Mouse (Mus musculus) heart, embryonic 11.5 days (tissue): Measurements from ENCODE around the gene Rps12-ps3. TPM values are rescaled to one million over a fixed set of nuclear protein-coding genes. Genes with fewer than 3 reads are reported as not detected.

Experiments
- ATAC-seq: fragments of 200-750 bp; cut with Nextera tagmentation; replicated peaks from 2 replicates; pipeline ENCODE4 v1.8.0; 2017; ENCODE audit warnings: moderate library complexity; ENCODE audit not compliant: insufficient number of reproducible peaks, low FRiP score, low TSS enrichment
- H3K27ac ChIP-seq: fragments of 300-500 bp; sonication (generic); 2 replicates; pipeline ENCODE4 v1.5.1; 2014; ENCODE audit warnings: mild to moderate bottlenecking, low read depth, low read length
- H3K27me3 ChIP-seq: fragments of 300-500 bp; sonication (generic); 2 replicates; pipeline ENCODE4 v1.6.1; 2014; ENCODE audit warnings: mild to moderate bottlenecking, low read length, mixed read lengths; ENCODE audit not compliant: control insufficient read depth, insufficient read depth
- H3K36me3 ChIP-seq: fragments of 300-500 bp; sonication (generic); 2 replicates; pipeline ENCODE4 v1.6.1; 2014; ENCODE audit warnings: mild to moderate bottlenecking, low read length, moderate library complexity, mixed read lengths; ENCODE audit not compliant: control insufficient read depth, insufficient read depth
- H3K4me1 ChIP-seq: fragments of 300-500 bp; sonication (generic); 2 replicates; pipeline ENCODE4 v1.6.1; 2014; ENCODE audit warnings: low read length; ENCODE audit not compliant: control insufficient read depth, insufficient read depth
- H3K4me2 ChIP-seq: fragments of 300-500 bp; sonication (generic); 2 replicates; pipeline ENCODE4 v1.6.1; 2014; ENCODE audit warnings: mild to moderate bottlenecking, moderate library complexity
- H3K4me3 ChIP-seq: fragments of 300-500 bp; sonication (generic); 2 replicates; pipeline ENCODE4 v1.5.1; 2014; ENCODE audit warnings: low read depth, low read length
- H3K9ac ChIP-seq: fragments of 300-500 bp; sonication (generic); 2 replicates; pipeline ENCODE4 v1.6.1; 2014; ENCODE audit warnings: mild to moderate bottlenecking, low read depth, low read length, moderate library complexity
- H3K9me3 ChIP-seq: fragments of 300-500 bp; sonication (generic); replicated peaks from 2 replicates; pipeline ENCODE4 v1.6.1; 2016; ENCODE audit warnings: low read length; ENCODE audit not compliant: control insufficient read depth
- WGBS: fragments of 180-500 bp; shearing (Covaris S2); extraction: QIAGEN DNeasy Blood & Tissue Kit; methylation state at CpG from one replicate; pipeline ENCODE4 v1.1.7; 2014; ENCODE audit not compliant: insufficient replicate concordance; 5-methylcytosine and 5-hydroxymethylcytosine counted together
- polyA plus RNA-seq: library from polyadenylated mRNA; unstranded; fragments of >200 nt; fragmentation: Nextera tagmentation; extraction: Ambion mirVana; gene quantifications from 2 replicates; pipeline ENCODE4 v1.2.1, GENCODE M21; 2014

Gene Rps12-ps3
- polyA plus RNA-seq, 1 experiment from 2014 or later: 35.1 TPM

GRCm38 (mm10) chr19:59345658-59346283, 23.7 kb downstream of the Rps12-ps3 start, which contains the start of gene Pdzd8:
Pdzd8 (minus strand) TSS chr19:59345780.
- WGBS: 0% methylated on average over 91 of the region's 91 CpGs
- Histone ChIP-seq H3K9ac (peak within 1 kb of the TSS; percentile 86), H3K9me3 (no peaks in the 10 kb centered on the region), H3K4me2 (peak within 1 kb of the TSS; percentile 99), H3K4me3 (peak within 1 kb of the TSS; percentile 82), H3K27ac (peak within 1 kb of the TSS; percentile 89), H3K36me3 (no peaks in the 10 kb centered on the region), H3K27me3 (peaks cover 11% of the 10 kb centered on the region), H3K4me1 (peaks cover 17% of the 10 kb centered on the region)
- peak; percentile 94 for ATAC-seq

GRCm38 (mm10) chr19:59346325-59346724, 24.2 kb downstream of the Rps12-ps3 start:
- no peak for ATAC-seq
- 5% methylated on average over 11 of the region's 11 CpGs for WGBS
- peak overlapping the region; percentile 82 for H3K4me3 ChIP-seq
- no peaks in the 10 kb centered on the region for H3K36me3 ChIP-seq
- peak overlapping the region; percentile 86 for H3K9ac ChIP-seq
- H3K9me3 ChIP-seq: no peaks in the 10 kb centered on the region
- H3K27me3 ChIP-seq: peaks cover 15% of the 10 kb centered on the region
- peak overlapping the region; percentile 99 for H3K4me2 ChIP-seq
- H3K4me1 ChIP-seq: peaks cover 15% of the 10 kb centered on the region
- H3K27ac ChIP-seq: peak overlapping the region; percentile 89

GRCm38 (mm10) chr19:59349329-59349960, 27.4 kb downstream of the Rps12-ps3 start:
- no peak overlapping the region for H3K9ac ChIP-seq
- no peak overlapping the region for H3K4me2 ChIP-seq
- peaks cover 29% of the 10 kb centered on the region for H3K27me3 ChIP-seq
- ATAC-seq: no peak
- no peaks in the 10 kb centered on the region for H3K36me3 ChIP-seq
- H3K4me3 ChIP-seq: no peak overlapping the region
- H3K4me1 ChIP-seq: peaks cover 3% of the 10 kb centered on the region; the same call in 1 of the 2 replicates
- no peak overlapping the region for H3K27ac ChIP-seq
- H3K9me3 ChIP-seq: no peaks in the 10 kb centered on the region
- 80% methylated on average over 6 of the region's 6 CpGs for WGBS

- Histone ChIP-seq H3K4me3 (no peak overlapping the region), H3K4me2 (no peak overlapping the region), H3K9ac (no peak overlapping the region), H3K27me3 (peaks cover 29% of the 10 kb centered on the region), H3K36me3 (no peaks in the 10 kb centered on the region), H3K9me3 (no peaks in the 10 kb centered on the region), H3K27ac (no peak overlapping the region), H3K4me1 (peaks cover 9% of the 10 kb centered on the region)
- 73% methylated on average over 7 of the region's 7 CpGs for WGBS
- ATAC-seq: no peak
Measured at GRCm38 (mm10) chr19:59350273-59350903, 28.3 kb downstream of the Rps12-ps3 start.

- no peak overlapping the region for H3K9ac ChIP-seq
- H3K27ac ChIP-seq: no peak overlapping the region
- H3K4me3 ChIP-seq: no peak overlapping the region
- ATAC-seq: no peak
- no peak overlapping the region for H3K4me2 ChIP-seq
- no peaks in the 10 kb centered on the region for H3K9me3 ChIP-seq
- peaks cover 29% of the 10 kb centered on the region for H3K27me3 ChIP-seq
- no peaks in the 10 kb centered on the region for H3K36me3 ChIP-seq
- H3K4me1 ChIP-seq: peaks cover 8% of the 10 kb centered on the region
- 46% methylated on average over 15 of the region's 15 CpGs for whole genome bisulfite sequencing
Measured at GRCm38 (mm10) chr19:59351151-59351889, 29.2 kb downstream of the Rps12-ps3 start.

GRCm38 (mm10) chr19:59352760-59353159, 30.7 kb downstream of the Rps12-ps3 start:
- no peak overlapping the region for H3K4me2 ChIP-seq
- peaks cover 10% of the 10 kb centered on the region for H3K4me1 ChIP-seq
- peaks cover 29% of the 10 kb centered on the region for H3K27me3 ChIP-seq
- no peaks in the 10 kb centered on the region for H3K9me3 ChIP-seq
- 25% methylated on average over 3 of the region's 3 CpGs for WGBS
- no peak overlapping the region for H3K27ac ChIP-seq
- H3K4me3 ChIP-seq: no peak overlapping the region
- ATAC-seq: no peak
- H3K9ac ChIP-seq: no peak overlapping the region
- no peaks in the 10 kb centered on the region for H3K36me3 ChIP-seq

GRCm38 (mm10) chr19:59354906-59355305, 32.8 kb downstream of the Rps12-ps3 start:
- H3K4me1 ChIP-seq: peaks cover 11% of the 10 kb centered on the region
- H3K4me3 ChIP-seq: no peak overlapping the region
- no peak overlapping the region; the same call in 1 of the 2 replicates for H3K4me2 ChIP-seq
- no peak overlapping the region for H3K27ac ChIP-seq
- H3K9ac ChIP-seq: no peak overlapping the region
- peaks cover 26% of the 10 kb centered on the region for H3K27me3 ChIP-seq
- ATAC-seq: no peak
- WGBS: 11% methylated on average over 2 of the region's 2 CpGs
- H3K9me3 ChIP-seq: no peaks in the 10 kb centered on the region
- no peaks in the 10 kb centered on the region for H3K36me3 ChIP-seq

- ATAC-seq: no peak
- Histone ChIP-seq H3K9me3 (no peaks in the 10 kb centered on the region), H3K4me1 (peaks cover 13% of the 10 kb centered on the region), H3K27ac (no peak overlapping the region), H3K36me3 (no peaks in the 10 kb centered on the region), H3K4me3 (no peak overlapping the region), H3K9ac (no peak overlapping the region), H3K4me2 (peak overlapping the region; percentile 9), H3K27me3 (peaks cover 14% of the 10 kb centered on the region)
- WGBS: 81% methylated on average over 3 of the region's 3 CpGs
Measured at GRCm38 (mm10) chr19:59356388-59356787, 34.3 kb downstream of the Rps12-ps3 start.
